Mouse (Mus musculus): ENCODE data around the gene Map3k12.
A peak's percentile ranks its signal among the peaks of the same experiment; 100 is the strongest.

Map3k12 gene

DNA sequence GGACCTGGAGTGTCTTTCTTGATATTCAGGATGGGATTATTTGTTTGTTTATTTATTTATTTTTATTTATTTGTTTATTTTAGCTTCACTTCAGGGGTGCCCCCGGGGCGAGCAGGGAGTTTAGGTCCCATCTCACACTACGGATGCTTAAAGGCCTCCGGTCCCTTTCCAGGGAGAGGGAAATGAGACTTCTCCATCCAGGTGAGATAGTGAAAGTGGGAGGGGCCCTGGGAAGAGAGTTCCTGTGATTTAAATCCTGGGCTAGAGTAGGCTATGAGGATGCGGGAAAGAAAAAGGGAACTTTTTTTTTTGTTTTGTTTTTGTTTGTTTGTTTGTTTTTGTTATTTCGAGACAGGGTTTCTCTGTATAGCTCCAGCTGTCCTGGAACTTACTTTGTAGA is 57.5 kb downstream of the Map3k12 start:
- DNase-seq (ENCODE audit: low spot score) = no peak

DNA sequence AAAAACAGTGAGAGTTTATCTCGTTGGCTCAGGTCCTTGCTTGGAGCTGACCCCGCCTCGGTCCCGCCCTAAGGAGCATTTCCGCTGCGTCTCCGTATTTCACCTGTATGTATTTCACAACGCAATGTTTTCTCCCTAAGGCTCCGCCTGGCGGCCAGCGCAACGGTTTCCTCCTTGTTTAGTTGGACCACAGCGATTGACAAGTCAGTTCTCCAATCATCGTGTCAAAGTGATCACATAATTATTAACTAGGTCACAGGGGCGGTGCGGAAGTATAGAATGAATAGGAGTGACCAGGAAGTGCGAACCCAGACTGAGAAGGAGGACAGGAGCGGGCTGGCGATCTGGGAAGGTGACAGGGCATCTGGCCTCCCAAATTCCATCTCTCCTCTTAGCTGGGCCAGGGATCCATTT is 58.0 kb downstream of the Map3k12 start, which contains the start of gene Prr13:
TSS of gene Prr13 (plus strand) at position 125 of the 414 bp plus-strand sequence.
- DNase-seq (ENCODE audit: low spot score) = peak; percentile 90

DNA sequence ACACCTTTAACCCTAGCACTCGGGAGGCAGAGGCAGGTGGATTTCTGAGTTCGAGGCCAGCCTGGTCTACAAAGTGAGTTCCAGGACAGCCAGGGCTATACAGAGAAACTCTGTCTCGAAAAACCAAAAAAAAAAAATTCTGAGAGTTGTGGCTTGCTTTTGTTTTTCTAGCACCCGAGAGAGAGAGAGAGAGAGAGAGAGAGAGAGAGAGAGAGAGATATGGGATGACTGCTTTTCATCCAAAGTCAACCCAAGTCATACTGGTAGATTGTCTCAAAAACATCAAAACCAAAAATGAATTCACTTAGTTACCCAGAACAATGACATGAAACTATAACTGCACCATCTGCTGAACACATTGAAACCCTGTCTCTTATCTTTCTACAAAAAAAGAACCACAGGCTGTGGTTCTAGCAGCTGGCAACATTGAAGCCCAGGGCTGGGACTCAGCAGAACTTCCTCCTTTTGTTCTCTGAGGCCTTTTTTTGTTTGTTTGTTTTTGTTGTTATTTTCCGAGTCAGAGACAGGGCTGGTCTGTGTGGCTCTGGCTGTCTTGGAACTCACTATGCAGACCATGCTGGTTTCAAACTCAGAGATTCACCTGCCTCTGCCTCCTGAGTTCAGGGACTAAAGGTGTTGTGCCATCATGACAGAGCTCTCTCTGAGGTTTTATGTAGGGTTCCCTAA is 58.7 kb downstream of the Map3k12 start:
- no peak for DNase-seq (ENCODE audit: low spot score)

DNA sequence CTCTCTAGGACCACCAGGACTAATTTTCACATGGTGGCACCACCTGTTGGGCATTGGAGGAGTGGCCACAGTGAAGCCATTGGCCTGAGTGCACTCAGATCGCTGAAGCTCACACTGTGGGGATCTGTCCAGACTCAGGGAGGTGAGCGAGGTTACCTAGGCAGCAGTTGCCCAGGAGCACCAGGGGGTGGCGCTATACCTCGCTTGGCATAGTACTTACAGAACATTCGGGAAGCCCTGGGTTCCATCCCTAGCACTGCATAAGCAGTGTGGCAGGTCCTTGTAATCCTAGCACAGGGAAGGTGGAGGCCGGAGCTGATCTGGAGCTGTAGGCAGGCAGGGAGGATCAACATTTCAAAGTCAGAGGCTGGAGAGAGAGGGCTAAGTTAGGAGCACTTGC is 60.9 kb downstream of the Map3k12 start:
- DNase-seq (ENCODE audit: low spot score) = no peak

DNA sequence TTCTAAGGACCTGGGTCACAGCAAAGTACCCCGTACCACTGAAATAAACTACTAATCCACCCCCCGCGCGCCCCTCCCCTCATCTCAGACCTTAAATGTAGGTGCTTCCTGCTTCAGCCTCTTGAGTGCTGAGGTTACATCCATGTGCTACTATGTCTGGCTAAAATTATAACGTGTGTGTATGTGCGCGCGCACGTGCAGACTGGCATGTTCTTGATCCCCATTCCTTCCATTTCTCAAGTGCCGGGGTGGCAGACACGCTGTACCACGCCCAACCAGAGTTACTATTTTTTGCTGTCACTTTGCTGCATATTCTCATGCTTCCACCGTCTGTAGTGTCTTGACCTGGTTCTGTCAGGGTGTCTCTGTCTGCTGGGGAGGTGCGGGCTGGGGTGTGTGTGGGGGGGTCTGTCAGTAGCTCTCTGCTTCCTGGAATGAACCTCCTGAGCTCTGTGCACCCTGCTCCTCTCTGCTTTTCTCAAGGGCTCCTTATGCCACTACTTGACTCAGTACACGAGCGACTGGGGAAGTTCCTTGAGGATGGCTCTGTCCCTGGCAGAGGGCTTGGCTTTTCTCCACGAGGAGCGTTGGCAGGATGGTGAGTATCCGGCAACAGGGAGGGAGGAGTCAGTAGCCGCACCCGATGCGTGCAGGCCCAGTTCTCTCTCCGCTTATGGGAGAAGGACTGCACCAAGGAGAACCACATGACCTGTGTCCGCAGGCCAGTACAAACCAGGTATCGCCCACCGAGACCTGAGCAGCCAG is 65.0 kb downstream of the Map3k12 start:
- peak; percentile 22 for DNase-seq (ENCODE audit: low spot score)

DNA sequence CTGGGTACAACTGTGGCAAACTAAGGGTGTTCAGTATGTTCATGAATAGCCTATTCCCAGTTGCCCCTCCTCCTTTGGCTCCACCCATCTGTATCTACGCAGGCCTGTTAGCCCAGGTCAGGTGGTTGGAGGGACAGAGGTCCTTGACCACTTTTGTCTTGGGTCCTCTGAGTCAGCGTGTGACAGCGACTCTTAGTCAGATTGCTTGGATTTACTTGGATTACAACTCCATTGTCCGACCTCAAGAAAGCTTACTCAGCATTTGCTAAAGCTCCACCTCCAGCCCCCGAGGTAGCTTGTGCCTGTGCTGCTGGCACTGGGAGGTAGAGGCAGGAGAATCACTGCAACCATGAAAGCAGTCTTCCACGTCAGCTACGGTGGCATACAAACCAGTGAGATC is 65.9 kb downstream of the Map3k12 start:
- DNase-seq (ENCODE audit: low spot score) = no peak

DNA sequence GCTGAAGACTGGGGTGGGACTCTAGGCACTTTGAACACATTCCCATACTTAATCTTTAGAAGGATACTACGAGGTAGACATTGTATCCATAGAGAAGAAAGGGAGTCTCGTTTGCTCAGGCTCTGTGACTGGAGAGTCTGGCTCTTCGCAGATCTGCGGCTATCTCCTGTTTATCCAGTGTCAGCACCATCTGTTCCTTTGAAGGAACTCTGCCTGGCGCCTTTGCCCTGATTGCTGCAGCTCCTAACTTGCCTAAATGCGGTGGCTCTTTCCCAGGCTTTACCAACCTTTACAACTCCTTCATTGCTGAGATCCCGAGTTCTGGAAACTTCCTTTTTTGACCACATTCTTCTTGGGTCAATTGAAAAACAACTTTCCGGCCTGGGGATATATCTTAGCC is 67.5 kb downstream of the Map3k12 start:
- no peak for DNase-seq (ENCODE audit: low spot score)
